Mouse (Mus musculus): ENCODE measurements around the gene Cracr2b.
"Not testable (repeated sequence)": the region's sequence is repeated elsewhere in the genome, so short reads cannot be mapped to it uniquely, and the experiment has no call there.

Cracr2b gene

GRCm38 (mm10) chr7:141432741-141433516 is 28.0 kb upstream of the Cracr2b start:
- no peak for DNase-seq (ENCODE audit: extremely low spot score, low read depth, low spot score)

- DNase-seq (ENCODE audit: extremely low spot score, low read depth, low spot score), result no peak
These were observed 27.1 kb upstream of the Cracr2b start for GRCm38 (mm10) chr7:141433517-141434400.

- DNase-seq (ENCODE audit: extremely low spot score, low read depth, low spot score), result no peak
These were observed 26.4 kb upstream of the Cracr2b start for GRCm38 (mm10) chr7:141434464-141434863.

GRCm38 (mm10) chr7:141435129-141435855 is 25.6 kb upstream of the Cracr2b start:
- no peak for DNase-seq (ENCODE audit: extremely low spot score, low read depth, low spot score)

- no peak for DNase-seq (ENCODE audit: extremely low spot score, low read depth, low spot score)
These were observed 24.9 kb upstream of the Cracr2b start for GRCm38 (mm10) chr7:141435856-141436522.

GRCm38 (mm10) chr7:141436523-141436892 is 24.4 kb upstream of the Cracr2b start:
- no peak for DNase-seq (ENCODE audit: extremely low spot score, low read depth, low spot score)

- DNase-seq (ENCODE audit: extremely low spot score, low read depth, low spot score), result no peak
These were observed 23.4 kb upstream of the Cracr2b start, which contains the start of gene Slc25a22 for GRCm38 (mm10) chr7:141437178-141438120. Slc25a22 (minus strand) TSS chr7:141437892.

- no peak for DNase-seq (ENCODE audit: extremely low spot score, low read depth, low spot score)
These were observed 22.5 kb upstream of the Cracr2b start for GRCm38 (mm10) chr7:141438201-141438968.

- no peak for DNase-seq (ENCODE audit: extremely low spot score, low read depth, low spot score)
These were observed 21.7 kb upstream of the Cracr2b start for GRCm38 (mm10) chr7:141439140-141439679.

GRCm38 (mm10) chr7:141439811-141440210 is 21.1 kb upstream of the Cracr2b start:
- no peak for DNase-seq (ENCODE audit: extremely low spot score, low read depth, low spot score)

GRCm38 (mm10) chr7:141440613-141441012 is 20.3 kb upstream of the Cracr2b start:
- DNase-seq (ENCODE audit: extremely low spot score, low read depth, low spot score), result no peak

GRCm38 (mm10) chr7:141441460-141441859 is 19.4 kb upstream of the Cracr2b start:
- DNase-seq (ENCODE audit: extremely low spot score, low read depth, low spot score), result no peak

- DNase-seq (ENCODE audit: extremely low spot score, low read depth, low spot score), result no peak
These were observed 18.7 kb upstream of the Cracr2b start for GRCm38 (mm10) chr7:141442199-141442598.

- no peak for DNase-seq (ENCODE audit: extremely low spot score, low read depth, low spot score)
These were observed 17.6 kb upstream of the Cracr2b start for GRCm38 (mm10) chr7:141443081-141443821.

- no peak for DNase-seq (ENCODE audit: extremely low spot score, low read depth, low spot score)
These were observed 17.1 kb upstream of the Cracr2b start, which contains the start of gene Pidd1 for GRCm38 (mm10) chr7:141443828-141444237. Pidd1 (minus strand) TSS chr7:141444025.

GRCm38 (mm10) chr7:141446374-141446773 is 14.5 kb upstream of the Cracr2b start:
- DNase-seq (ENCODE audit: extremely low spot score, low read depth, low spot score), result not testable (repeated sequence)

- no peak for DNase-seq (ENCODE audit: extremely low spot score, low read depth, low spot score)
These were observed 13.5 kb upstream of the Cracr2b start, which contains the start of gene Rplp2 for GRCm38 (mm10) chr7:141447110-141447991. Rplp2 (plus strand) TSS chr7:141447370.
